Mouse (Mus musculus): ENCODE results near the gene Notch1.

Notch1 gene

GRCm38 (mm10) chr2:26477911-26478310, 38.6 kb downstream of the Notch1 start:
- no peak for DNase-seq

GRCm38 (mm10) chr2:26475505-26476430, 40.7 kb downstream of the Notch1 start:
- no peak for DNase-seq

GRCm38 (mm10) chr2:26474789-26475504, 41.5 kb downstream of the Notch1 start:
- DNase-seq: no peak

- no peak for DNase-seq
Observed at GRCm38 (mm10) chr2:26472312-26473090, 44.0 kb downstream of the Notch1 start.

GRCm38 (mm10) chr2:26471652-26472285, 44.7 kb downstream of the Notch1 start:
- no peak for DNase-seq

GRCm38 (mm10) chr2:26470967-26471366, 45.5 kb downstream of the Notch1 start:
- DNase-seq: no peak

- DNase-seq: peak; percentile 78 to 82
Observed at GRCm38 (mm10) chr2:26468376-26468775, 48.1 kb downstream of the Notch1 start.

- DNase-seq: no peak
Observed at GRCm38 (mm10) chr2:26463412-26463811, 53.1 kb downstream of the Notch1 start.

GRCm38 (mm10) chr2:26462980-26463379, 53.5 kb downstream of the Notch1 start:
- no peak for DNase-seq

GRCm38 (mm10) chr2:26461667-26462066, 54.8 kb downstream of the Notch1 start:
- no peak for DNase-seq

GRCm38 (mm10) chr2:26460837-26461236, 55.6 kb downstream of the Notch1 start:
- DNase-seq: peak; percentile 47 to 58

- no peak for DNase-seq
Observed at GRCm38 (mm10) chr2:26460097-26460646, 56.3 kb downstream of the Notch1 start.

GRCm38 (mm10) chr2:26459478-26459877, 57.0 kb downstream of the Notch1 start:
- no peak for DNase-seq

- no peak for DNase-seq
Observed at GRCm38 (mm10) chr2:26458402-26459124, 57.9 kb downstream of the Notch1 start.

GRCm38 (mm10) chr2:26449121-26450060, 67.1 kb downstream of the Notch1 start:
- DNase-seq: peak in 1 of 2 experiments; percentile 66

GRCm38 (mm10) chr2:26447451-26447850, 69.0 kb downstream of the Notch1 start:
- no peak for DNase-seq

GRCm38 (mm10) chr2:26446671-26447070, 69.8 kb downstream of the Notch1 start:
- DNase-seq: no peak

- DNase-seq: no peak
Observed at GRCm38 (mm10) chr2:26445666-26446445, 70.6 kb downstream of the Notch1 start.

GRCm38 (mm10) chr2:26444946-26445665, 71.4 kb downstream of the Notch1 start, which contains the start of gene Sec16a:
Gene Sec16a (minus strand): TSS chr2:26445216.
- peak; percentile 100 for DNase-seq
